Mouse (Mus musculus): Measurements from ENCODE around the gene Hectd3. TPM values are rescaled to one million over a fixed set of nuclear protein-coding genes. Genes with fewer than 3 reads are reported as not detected.

Hectd3 gene
- polyA plus RNA-seq, 1 experiment from 2014 or later, result 14.0 TPM

GRCm38 (mm10) chr4:116993672-116994621 lies 1.2 kb upstream of the Hectd3 start, which contains the start of gene Urod:
TSS of gene Urod (minus strand) at chr4:116994413.
- Histone ChIP-seq H3K36me3 (ENCODE audit: control insufficient read depth, insufficient read depth, low read length) (peaks cover 1% of the 10 kb centered on the region; the same call in 1 of the 2 replicates), H3K27me3 (replicated peaks; ENCODE audit: control insufficient read depth, insufficient read depth, low read length) (no peaks in the 10 kb centered on the region), H3K27ac (ENCODE audit: low read length) (peak within 1 kb of the TSS; percentile 90), H3K9ac (ENCODE audit: low read depth, low read length) (peak within 1 kb of the TSS; percentile 89), H3K9me3 (ENCODE audit: control insufficient read depth, low read length) (no peaks in the 10 kb centered on the region), H3K4me2 (ENCODE audit: low read depth, low read length) (peak within 1 kb of the TSS; percentile 92), H3K4me1 (ENCODE audit: control insufficient read depth, insufficient read depth, low read length) (peaks cover 18% of the 10 kb centered on the region), H3K4me3 (ENCODE audit: low read length) (peak within 1 kb of the TSS; percentile 97)
- ATAC-seq, result peak; percentile 87
- under 1% methylated on average over 38 of the region's 38 CpGs for WGBS

DNA sequence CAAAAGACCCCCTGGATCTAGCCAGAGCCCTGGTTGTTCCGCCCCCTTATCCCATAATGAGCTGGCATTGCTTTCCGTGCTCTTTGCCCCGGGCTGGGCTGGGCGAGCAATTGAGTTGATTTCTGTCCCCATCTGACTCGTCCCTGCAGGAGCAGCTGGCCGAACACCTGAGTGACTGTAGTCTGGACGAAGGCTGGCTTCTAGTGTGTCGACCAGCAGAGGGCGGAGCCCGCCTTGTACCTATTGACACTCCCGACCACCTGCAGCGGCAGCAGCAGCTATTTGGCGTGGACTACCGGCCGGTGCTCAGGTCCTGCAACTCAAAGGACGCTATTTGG lies 650 bp downstream of the Hectd3 start:
- Histone ChIP-seq H3K27ac (ENCODE audit: low read length) (peak overlapping the region; percentile 90), H3K4me3 (ENCODE audit: low read length) (peak overlapping the region; percentile 97), H3K27me3 (replicated peaks; ENCODE audit: control insufficient read depth, insufficient read depth, low read length) (no peaks in the 10 kb centered on the region), H3K9me3 (ENCODE audit: control insufficient read depth, low read length) (no peaks in the 10 kb centered on the region), H3K9ac (ENCODE audit: low read depth, low read length) (peak overlapping the region; percentile 89), H3K36me3 (ENCODE audit: control insufficient read depth, insufficient read depth, low read length) (peaks cover 11% of the 10 kb centered on the region; the same call in 1 of the 2 replicates), H3K4me1 (ENCODE audit: control insufficient read depth, insufficient read depth, low read length) (peaks cover 18% of the 10 kb centered on the region), H3K4me2 (ENCODE audit: low read depth, low read length) (peak overlapping the region; percentile 91)
- under 1% methylated on average over 16 of the region's 16 CpGs for WGBS
- peak; percentile 64 for ATAC-seq

GRCm38 (mm10) chr4:116999513-117000154 lies 4.5 kb downstream of the Hectd3 start:
- ATAC-seq, result no peak
- H3K27ac ChIP-seq (ENCODE audit: low read length), result no peak overlapping the region
- peaks cover 9% of the 10 kb centered on the region for H3K4me1 ChIP-seq (ENCODE audit: control insufficient read depth, insufficient read depth, low read length)
- 92% methylated on average over 17 of the region's 17 CpGs for WGBS
- H3K36me3 ChIP-seq (ENCODE audit: control insufficient read depth, insufficient read depth, low read length), result peaks cover 22% of the 10 kb centered on the region
- no peak overlapping the region for H3K4me2 ChIP-seq (ENCODE audit: low read depth, low read length)
- H3K9me3 ChIP-seq (ENCODE audit: control insufficient read depth, low read length), result no peaks in the 10 kb centered on the region
- H3K4me3 ChIP-seq (ENCODE audit: low read length), result no peak overlapping the region
- H3K9ac ChIP-seq (ENCODE audit: low read depth, low read length), result no peak overlapping the region
- no peaks in the 10 kb centered on the region for H3K27me3 ChIP-seq (replicated peaks; ENCODE audit: control insufficient read depth, insufficient read depth, low read length)

GRCm38 (mm10) chr4:117001957-117002356 lies 6.8 kb downstream of the Hectd3 start:
- Histone ChIP-seq H3K9ac (ENCODE audit: low read depth, low read length) (no peak overlapping the region), H3K4me2 (ENCODE audit: low read depth, low read length) (no peak overlapping the region), H3K36me3 (ENCODE audit: control insufficient read depth, insufficient read depth, low read length) (peaks cover 22% of the 10 kb centered on the region), H3K27me3 (replicated peaks; ENCODE audit: control insufficient read depth, insufficient read depth, low read length) (no peaks in the 10 kb centered on the region), H3K27ac (ENCODE audit: low read length) (no peak overlapping the region), H3K4me3 (ENCODE audit: low read length) (no peak overlapping the region), H3K4me1 (ENCODE audit: control insufficient read depth, insufficient read depth, low read length) (no peaks in the 10 kb centered on the region), H3K9me3 (ENCODE audit: control insufficient read depth, low read length) (no peaks in the 10 kb centered on the region)
- ATAC-seq, result no peak
- 90% methylated on average over 16 of the region's 16 CpGs for WGBS

GRCm38 (mm10) chr4:117002543-117003521 lies 7.7 kb downstream of the Hectd3 start:
- no peak overlapping the region for H3K4me3 ChIP-seq (ENCODE audit: low read length)
- H3K27me3 ChIP-seq (replicated peaks; ENCODE audit: control insufficient read depth, insufficient read depth, low read length), result no peaks in the 10 kb centered on the region
- H3K9ac ChIP-seq (ENCODE audit: low read depth, low read length), result no peak overlapping the region
- H3K9me3 ChIP-seq (ENCODE audit: control insufficient read depth, low read length), result no peaks in the 10 kb centered on the region
- WGBS, result 55% methylated on average over 38 of the region's 38 CpGs
- peaks cover 22% of the 10 kb centered on the region for H3K36me3 ChIP-seq (ENCODE audit: control insufficient read depth, insufficient read depth, low read length)
- H3K27ac ChIP-seq (ENCODE audit: low read length), result no peak overlapping the region
- no peak overlapping the region for H3K4me2 ChIP-seq (ENCODE audit: low read depth, low read length)
- no peaks in the 10 kb centered on the region for H3K4me1 ChIP-seq (ENCODE audit: control insufficient read depth, insufficient read depth, low read length)
- peak; percentile 80 for ATAC-seq

DNA sequence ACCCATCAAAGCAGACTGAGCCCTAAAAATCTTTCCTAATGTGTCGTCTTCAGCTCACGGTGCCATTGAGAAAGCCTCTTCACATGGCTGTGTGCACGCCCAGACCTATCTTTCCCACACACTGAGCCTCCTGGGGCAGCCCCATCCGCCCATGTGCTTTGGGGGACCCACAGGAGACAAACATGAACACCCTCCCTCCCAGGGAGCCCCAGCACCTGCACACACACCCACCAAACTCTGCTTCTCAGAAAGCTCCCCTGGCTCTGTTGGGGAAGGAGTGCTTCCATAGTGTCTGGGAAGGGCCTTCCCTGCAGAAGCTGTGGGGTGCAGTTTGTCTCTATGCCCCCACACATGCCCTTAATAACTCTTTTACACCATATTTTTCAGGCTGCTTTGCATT lies 9.5 kb downstream of the Hectd3 start:
- no peak overlapping the region for H3K4me3 ChIP-seq (ENCODE audit: low read length)
- H3K36me3 ChIP-seq (ENCODE audit: control insufficient read depth, insufficient read depth, low read length), result peaks cover 16% of the 10 kb centered on the region
- H3K9me3 ChIP-seq (ENCODE audit: control insufficient read depth, low read length), result no peaks in the 10 kb centered on the region
- WGBS, result 93% methylated on average over 4 of the region's 4 CpGs
- no peak overlapping the region for H3K9ac ChIP-seq (ENCODE audit: low read depth, low read length)
- H3K4me1 ChIP-seq (ENCODE audit: control insufficient read depth, insufficient read depth, low read length), result no peaks in the 10 kb centered on the region
- ATAC-seq, result no peak
- no peak overlapping the region for H3K4me2 ChIP-seq (ENCODE audit: low read depth, low read length)
- H3K27ac ChIP-seq (ENCODE audit: low read length), result no peak overlapping the region
- H3K27me3 ChIP-seq (replicated peaks; ENCODE audit: control insufficient read depth, insufficient read depth, low read length), result no peaks in the 10 kb centered on the region

GRCm38 (mm10) chr4:117005611-117006400 lies 10.7 kb downstream of the Hectd3 start:
- Histone ChIP-seq H3K4me3 (ENCODE audit: low read length) (no peak overlapping the region), H3K36me3 (ENCODE audit: control insufficient read depth, insufficient read depth, low read length) (peaks cover 10% of the 10 kb centered on the region), H3K4me2 (ENCODE audit: low read depth, low read length) (no peak overlapping the region), H3K4me1 (ENCODE audit: control insufficient read depth, insufficient read depth, low read length) (no peaks in the 10 kb centered on the region), H3K27ac (ENCODE audit: low read length) (no peak overlapping the region), H3K27me3 (replicated peaks; ENCODE audit: control insufficient read depth, insufficient read depth, low read length) (no peaks in the 10 kb centered on the region), H3K9ac (ENCODE audit: low read depth, low read length) (no peak overlapping the region), H3K9me3 (ENCODE audit: control insufficient read depth, low read length) (no peaks in the 10 kb centered on the region)
- WGBS, result 77% methylated on average over 7 of the region's 7 CpGs
- ATAC-seq, result no peak

DNA sequence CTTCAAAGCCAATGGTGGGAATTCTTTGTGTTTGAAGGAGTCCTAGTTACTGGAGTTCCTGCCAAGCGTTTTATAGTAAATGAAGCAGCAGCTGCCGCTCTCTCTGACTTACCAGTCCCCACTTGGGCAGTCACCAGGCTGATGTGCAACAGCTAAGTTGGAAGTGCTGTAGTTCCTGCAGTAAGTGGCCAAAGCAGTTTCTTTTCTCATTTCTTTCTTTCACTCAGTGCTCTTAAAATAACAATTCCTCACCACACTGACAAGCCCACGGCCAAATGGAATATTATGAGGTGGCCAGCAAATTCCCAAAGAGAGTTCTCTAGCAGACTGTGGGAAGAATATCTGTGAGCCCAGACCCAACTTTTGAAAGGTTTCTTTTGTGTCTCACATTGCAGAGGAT lies 11.9 kb downstream of the Hectd3 start:
- no peak for ATAC-seq
- 79% methylated on average over 3 of the region's 3 CpGs for WGBS
- H3K4me3 ChIP-seq (ENCODE audit: low read length), result no peak overlapping the region

More for the DNA sequence above, 11.9 kb downstream of the Hectd3 start:
- peaks cover 7% of the 10 kb centered on the region for H3K36me3 ChIP-seq (ENCODE audit: control insufficient read depth, insufficient read depth, low read length)
- H3K4me2 ChIP-seq (ENCODE audit: low read depth, low read length), result no peak overlapping the region
- no peaks in the 10 kb centered on the region for H3K27me3 ChIP-seq (replicated peaks; ENCODE audit: control insufficient read depth, insufficient read depth, low read length)
- H3K4me1 ChIP-seq (ENCODE audit: control insufficient read depth, insufficient read depth, low read length), result no peaks in the 10 kb centered on the region
- H3K9ac ChIP-seq (ENCODE audit: low read depth, low read length), result no peak overlapping the region
- H3K9me3 ChIP-seq (ENCODE audit: control insufficient read depth, low read length), result no peaks in the 10 kb centered on the region
- no peak overlapping the region for H3K27ac ChIP-seq (ENCODE audit: low read length)

Measured in intestine, embryonic 16.5 days (tissue).